Comparison of ENCODE assay signal across 9 mouse cellular contexts in genomic region chr3:28543380-28543984, GRCm38 (mm10).
A peak's percentile ranks its signal among the peaks of the same experiment; 100 is the strongest.
DNase-seq lines count a peak whose midpoint lies in the region; ATAC-seq lines count a peak whose summit lies in the region.
"Had no signal": no experiment of that assay in that cellular context is flagged by ENCODE, and none has a peak within 500 bp of the region (broad histone marks: within the 10 kb centered on the region; RNA-seq: fewer than 3 reads in every experiment).

No protein-coding gene starts in this region.

- 0 out of 2 replicates have a peak, but pooled peaks have one; percentile 48 for ATAC-seq in hindbrain, embryonic 14.5 days (ENCODE audit: low FRiP score)
- peak; percentile 98 for ATAC-seq in granulocyte monocyte progenitor cell, adult 5-6 weeks (replicated peaks; ENCODE audit: poor library complexity, severe bottlenecking)

- peaks cover 24% of the 10 kb centered on the region for H3K36me3 ChIP-seq in hindbrain, embryonic 14.5 days (replicated peaks; ENCODE audit: control insufficient read depth, insufficient read depth)
- H3K36me3 ChIP-seq in hindbrain, embryonic 10.5 days: no peaks in the 10 kb centered on the region
- H3K36me3 ChIP-seq in macrophage (ENCODE audit: inconsistent target): no peaks in the 10 kb centered on the region
- H3K36me3 ChIP-seq: limb, embryonic 15.5 days had no signal

- no peak overlapping the region for H3K4me2 ChIP-seq in hindbrain, embryonic 14.5 days (replicated peaks)
- H3K4me2 ChIP-seq: limb, embryonic 15.5 days had no signal

- 82% methylated on average over 10 of the region's 10 CpGs for WGBS in hindbrain, embryonic 14.5 days
- WGBS in hindbrain, embryonic 10.5 days: 81% methylated on average over 10 of the region's 10 CpGs
- WGBS in macrophage (ENCODE audit: missing documents): 14% methylated on average over 10 of the region's 10 CpGs

- H3K4me1 ChIP-seq in hindbrain, embryonic 14.5 days (replicated peaks; ENCODE audit: control insufficient read depth, insufficient read depth, low read length): peaks cover 8% of the 10 kb centered on the region; the same call in 1 of the 2 replicates
- no peaks in the 10 kb centered on the region for H3K4me1 ChIP-seq in hindbrain, embryonic 10.5 days (replicated peaks)
- H3K4me1 ChIP-seq: limb, embryonic 15.5 days had no signal

- no peak overlapping the region; the same call in 1 of the 2 replicates for H3K27ac ChIP-seq in hindbrain, embryonic 14.5 days
- no peak overlapping the region for H3K27ac ChIP-seq in hindbrain, embryonic 10.5 days
- no peak overlapping the region for H3K27ac ChIP-seq in macrophage
- H3K27ac ChIP-seq: limb, embryonic 15.5 days had no signal

- H3K27me3 ChIP-seq in hindbrain, embryonic 14.5 days (ENCODE audit: control insufficient read depth, insufficient read depth, low read length): no peaks in the 10 kb centered on the region
- no peaks in the 10 kb centered on the region for H3K27me3 ChIP-seq in hindbrain, embryonic 10.5 days (ENCODE audit: insufficient read depth, poor library complexity, severe bottlenecking)
- H3K27me3 ChIP-seq: limb, embryonic 15.5 days had no signal

- DNase-seq in hindbrain, embryonic 14.5 days (ENCODE audit: low spot score): no peak
- DNase-seq in hindbrain, embryonic 10.5 days (ENCODE audit: low spot score): no peak
- peak; percentile 59 for DNase-seq in 416B (ENCODE audit: low read depth)
- DNase-seq in T-cell, adult 2 months (ENCODE audit: low spot score): peak; percentile 13
- no peak for DNase-seq in layer of hippocampus, adult 18-20 months (ENCODE audit: low spot score in 2 of 2)
- DNase-seq in yolk sac, embryonic 10.5 days (ENCODE audit: low spot score): no peak

- H3K4me3 ChIP-seq in hindbrain, embryonic 14.5 days (replicated peaks; ENCODE audit: low read length): no peak overlapping the region
- no peak overlapping the region for H3K4me3 ChIP-seq in hindbrain, embryonic 10.5 days
- H3K4me3 ChIP-seq in macrophage (ENCODE audit: inconsistent target): peak overlapping the region; percentile 23
- H3K4me3 ChIP-seq: limb, embryonic 15.5 days had no signal

- H3K79me2 ChIP-seq in macrophage (ENCODE audit: inconsistent target): no peaks in the 10 kb centered on the region

- no peak overlapping the region for H3K9ac ChIP-seq in hindbrain, embryonic 14.5 days
- H3K9ac ChIP-seq: limb, embryonic 15.5 days had no signal

- H3K9me3 ChIP-seq in hindbrain, embryonic 14.5 days (ENCODE audit: control insufficient read depth, low read length): no peaks in the 10 kb centered on the region
- no peaks in the 10 kb centered on the region for H3K9me3 ChIP-seq in hindbrain, embryonic 10.5 days
- H3K9me3 ChIP-seq: limb, embryonic 15.5 days had no signal

Comparison
In these comparisons a context has a peak if more than half of its experiments do, and no peak if none do; other contexts are left out.
1. DNase-seq: peak in 416B (single experiment) and T-cell, adult 2 months (single experiment); none in hindbrain, embryonic 14.5 days (single experiment), hindbrain, embryonic 10.5 days (single experiment), layer of hippocampus, adult 18-20 months (0 of 2) and yolk sac, embryonic 10.5 days (single experiment).